Mouse (Mus musculus): Measurements from ENCODE around the gene Ccnb1ip1.

- TF ChIP-seq POLR2A (IDR thresholded peaks at IDR 0.05; ENCODE audit: low read depth, low read length) (no peak), CTCF (IDR thresholded peaks at IDR 0.05; ENCODE audit: extremely low read depth, insufficient read length, insufficient replicate concordance, low read depth, low read length) (no peak)
Measured at GRCm38 (mm10) chr14:50829878-50830277, 22.3 kb upstream of the Ccnb1ip1 start.
